Mouse (Mus musculus) forebrain, embryonic 13.5 days (tissue): Measurements from ENCODE around the gene Gpr156. TPM values are rescaled to one million over a fixed set of nuclear protein-coding genes. Genes with fewer than 3 reads are reported as not detected.
"Not testable (repeated sequence)": the region's sequence is repeated elsewhere in the genome, so short reads cannot be mapped to it uniquely, and the experiment has no call there.

Experiments
- ATAC-seq: fragments of 200-750 bp; cut with Nextera tagmentation; 2 replicates; pipeline ENCODE4 v1.8.0; 2017
- H3K27ac ChIP-seq: fragments of 300-500 bp; sonication (generic); 2 replicates; pipeline ENCODE4 v1.5.1; 2015; ENCODE audit warnings: inconsistent platforms, mild to moderate bottlenecking, moderate library complexity
- H3K27me3 ChIP-seq: fragments of 300-500 bp; sonication (generic); 2 replicates; pipeline ENCODE4 v1.6.1; 2015; ENCODE audit warnings: mild to moderate bottlenecking, inconsistent platforms
- H3K36me3 ChIP-seq: fragments of 300-500 bp; sonication (generic); 2 replicates; pipeline ENCODE4 v1.6.1; 2015; ENCODE audit warnings: mild to moderate bottlenecking, inconsistent platforms; ENCODE audit not compliant: poor library complexity, severe bottlenecking
- H3K4me1 ChIP-seq: fragments of 300-500 bp; sonication (generic); 2 replicates; pipeline ENCODE4 v1.6.1; 2015; ENCODE audit warnings: inconsistent platforms
- H3K4me2 ChIP-seq: fragments of 300-500 bp; sonication (generic); 2 replicates; pipeline ENCODE4 v1.6.1; 2015; ENCODE audit warnings: inconsistent platforms, mild to moderate bottlenecking, moderate library complexity
- H3K4me3 ChIP-seq: fragments of 300-500 bp; sonication (generic); 2 replicates; pipeline ENCODE4 v1.5.1; 2015; ENCODE audit warnings: mild to moderate bottlenecking, inconsistent platforms
- H3K9ac ChIP-seq: fragments of 300-500 bp; sonication (generic); 2 replicates; pipeline ENCODE4 v1.6.1; 2015; ENCODE audit warnings: mild to moderate bottlenecking, inconsistent platforms
- H3K9me3 ChIP-seq: fragments of 300-500 bp; sonication (generic); replicated peaks from 2 replicates; pipeline ENCODE4 v1.6.1; 2016; ENCODE audit warnings: inconsistent platforms
- WGBS: fragments of 180-500 bp; shearing (Covaris S2); methylation state at CpG from one replicate; pipeline ENCODE4 v1.1.7; 2015; 5-methylcytosine and 5-hydroxymethylcytosine counted together
- polyA plus RNA-seq: library from polyadenylated mRNA; unstranded; fragments of >200 nt; fragmentation: Nextera tagmentation; extraction: Ambion mirVana; gene quantifications from 2 replicates; pipeline ENCODE4 v1.2.1, GENCODE M21; 2015

Gene Gpr156
- polyA plus RNA-seq, 1 experiment from 2014 or later: 5.5 TPM

GRCm38 (mm10) chr16:37948365-37948764 is 32.1 kb downstream of the Gpr156 start:
- H3K36me3 ChIP-seq: 0 out of 2 replicates have a peak, but pooled peaks cover 5% of the 10 kb centered on the region
- H3K9me3 ChIP-seq: no peaks in the 10 kb centered on the region
- no peak overlapping the region for H3K9ac ChIP-seq
- H3K4me1 ChIP-seq: peaks cover 26% of the 10 kb centered on the region
- 0 out of 2 replicates have a peak, but pooled peaks have one; percentile 6 for ATAC-seq
- H3K4me2 ChIP-seq: no peak overlapping the region
- WGBS: 85% methylated on average over 4 of the region's 4 CpGs
- H3K27ac ChIP-seq: no peak overlapping the region
- no peaks in the 10 kb centered on the region for H3K27me3 ChIP-seq
- no peak overlapping the region for H3K4me3 ChIP-seq

DNA sequence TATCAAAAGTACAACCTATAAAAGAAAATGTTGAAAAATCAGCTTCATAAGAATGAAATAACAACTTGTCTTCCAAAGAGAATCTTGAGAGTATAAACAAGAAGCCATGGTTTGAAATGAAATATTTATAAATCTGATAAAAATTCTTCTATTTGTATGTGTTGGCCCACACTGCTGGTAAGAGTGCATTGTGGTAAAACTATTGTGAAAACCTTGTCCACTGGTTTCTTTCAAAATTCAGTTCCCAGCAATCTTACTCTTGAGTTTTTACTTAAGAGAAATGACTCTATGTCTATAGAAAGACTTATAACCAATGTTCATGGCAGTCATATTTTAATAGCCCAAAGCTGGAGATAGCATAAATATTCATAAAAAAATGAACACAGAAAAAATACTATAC is 34.9 kb downstream of the Gpr156 start:
- H3K4me3 ChIP-seq: no peak overlapping the region
- ATAC-seq: no peak
- no peaks in the 10 kb centered on the region for H3K27me3 ChIP-seq
- no peak overlapping the region for H3K4me2 ChIP-seq
- no peak overlapping the region for H3K9ac ChIP-seq
- H3K9me3 ChIP-seq: no peaks in the 10 kb centered on the region
- H3K36me3 ChIP-seq: 0 out of 2 replicates have a peak, but pooled peaks cover 5% of the 10 kb centered on the region
- peaks cover 7% of the 10 kb centered on the region; the same call in 1 of the 2 replicates for H3K4me1 ChIP-seq
- H3K27ac ChIP-seq: no peak overlapping the region

- WGBS: 84% methylated on average over 4 of the region's 4 CpGs
- no peak for ATAC-seq
- H3K4me3 ChIP-seq: no peak overlapping the region
- H3K36me3 ChIP-seq: 0 out of 2 replicates have a peak, but pooled peaks cover 3% of the 10 kb centered on the region
- H3K9me3 ChIP-seq: no peaks in the 10 kb centered on the region
- H3K4me2 ChIP-seq: no peak overlapping the region
- no peak overlapping the region for H3K9ac ChIP-seq
- no peak overlapping the region for H3K27ac ChIP-seq
- H3K27me3 ChIP-seq: no peaks in the 10 kb centered on the region
- H3K4me1 ChIP-seq: peaks cover 9% of the 10 kb centered on the region; the same call in 1 of the 2 replicates
Observed at GRCm38 (mm10) chr16:37953186-37953585, 36.9 kb downstream of the Gpr156 start.

- no peaks in the 10 kb centered on the region for H3K9me3 ChIP-seq
- no peak for ATAC-seq
- H3K27ac ChIP-seq: no peak overlapping the region
- H3K4me1 ChIP-seq: peaks cover 9% of the 10 kb centered on the region; the same call in 1 of the 2 replicates
- 84% methylated on average over 12 of the region's 12 CpGs for WGBS
- H3K9ac ChIP-seq: no peak overlapping the region
- no peak overlapping the region for H3K4me2 ChIP-seq
- H3K27me3 ChIP-seq: no peaks in the 10 kb centered on the region
- H3K4me3 ChIP-seq: no peak overlapping the region
- H3K36me3 ChIP-seq: no peaks in the 10 kb centered on the region
Observed at GRCm38 (mm10) chr16:37953991-37954942, 38.0 kb downstream of the Gpr156 start.

DNA sequence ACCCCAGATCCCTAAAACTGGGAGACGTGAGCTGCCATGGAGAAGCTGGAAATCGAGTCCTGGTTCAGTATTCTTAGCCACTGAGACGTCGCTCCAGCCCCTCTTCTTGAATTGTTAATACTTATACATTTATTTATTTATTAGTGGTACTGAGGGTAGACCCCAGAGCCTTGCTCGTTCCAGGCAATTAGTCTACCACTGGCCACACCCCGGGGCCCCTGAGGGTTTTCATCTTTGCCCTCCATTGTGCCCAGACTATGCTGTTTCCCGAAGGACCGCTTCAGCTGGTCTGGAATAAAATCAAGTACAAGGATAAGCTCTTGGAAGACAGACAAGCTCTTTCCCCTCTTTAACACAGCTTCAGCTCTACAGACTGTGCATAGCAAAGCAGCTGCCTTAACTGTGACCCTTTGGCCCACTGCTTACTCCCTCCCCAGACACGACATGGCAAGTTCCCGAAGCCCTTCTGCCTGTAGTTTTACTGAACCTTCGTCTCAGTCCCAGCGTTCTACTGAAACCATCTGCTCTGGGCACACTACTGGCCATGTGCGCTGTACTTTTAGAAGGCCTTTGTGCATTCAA is 39.1 kb downstream of the Gpr156 start:
- Histone ChIP-seq H3K27me3 (no peaks in the 10 kb centered on the region), H3K36me3 (no peaks in the 10 kb centered on the region), H3K27ac (0 out of 2 replicates have a peak overlapping the region, but pooled peaks have one; percentile 17), H3K4me3 (no peak overlapping the region), H3K9me3 (no peaks in the 10 kb centered on the region), H3K9ac (no peak overlapping the region), H3K4me1 (peaks cover 9% of the 10 kb centered on the region; the same call in 1 of the 2 replicates), H3K4me2 (no peak overlapping the region)
- peak; percentile 58 for ATAC-seq
- 58% methylated on average over 13 of the region's 13 CpGs for WGBS

- Histone ChIP-seq H3K27ac (no peak overlapping the region), H3K4me2 (no peak overlapping the region), H3K36me3 (no peaks in the 10 kb centered on the region), H3K4me1 (peaks cover 9% of the 10 kb centered on the region; the same call in 1 of the 2 replicates), H3K9me3 (no peaks in the 10 kb centered on the region), H3K4me3 (no peak overlapping the region), H3K9ac (no peak overlapping the region), H3K27me3 (no peaks in the 10 kb centered on the region)
- WGBS: 86% methylated on average over 14 of the region's 14 CpGs
- no peak for ATAC-seq
Observed at GRCm38 (mm10) chr16:37956076-37956676, 39.9 kb downstream of the Gpr156 start.

DNA sequence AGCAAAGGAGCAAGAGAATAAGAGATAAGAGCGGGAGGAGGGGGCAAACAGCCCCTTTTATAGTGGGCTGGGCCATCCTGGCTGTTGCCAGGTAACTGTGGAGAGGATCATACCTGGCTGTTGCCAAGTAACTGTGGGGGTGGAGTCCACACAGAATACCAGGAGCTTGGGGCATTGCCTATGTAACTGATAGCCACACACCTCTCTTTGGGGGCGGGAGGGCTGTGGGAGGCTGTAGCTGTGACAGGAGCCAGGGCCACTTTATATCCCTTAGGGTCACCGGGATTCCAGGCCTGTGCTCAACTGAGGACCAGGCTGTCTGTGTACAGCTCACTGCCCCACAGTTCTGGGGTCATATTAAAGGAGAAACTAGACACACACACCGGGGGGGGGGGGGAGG is 40.5 kb downstream of the Gpr156 start:
- no peaks in the 10 kb centered on the region for H3K36me3 ChIP-seq
- no peak overlapping the region for H3K4me2 ChIP-seq
- no peak overlapping the region for H3K27ac ChIP-seq
- H3K9ac ChIP-seq: no peak overlapping the region
- no peaks in the 10 kb centered on the region for H3K27me3 ChIP-seq
- 64% methylated on average over 4 of the region's 4 CpGs for WGBS
- H3K4me1 ChIP-seq: peaks cover 9% of the 10 kb centered on the region; the same call in 1 of the 2 replicates
- no peak overlapping the region for H3K4me3 ChIP-seq
- no peak for ATAC-seq
- H3K9me3 ChIP-seq: no peaks in the 10 kb centered on the region

DNA sequence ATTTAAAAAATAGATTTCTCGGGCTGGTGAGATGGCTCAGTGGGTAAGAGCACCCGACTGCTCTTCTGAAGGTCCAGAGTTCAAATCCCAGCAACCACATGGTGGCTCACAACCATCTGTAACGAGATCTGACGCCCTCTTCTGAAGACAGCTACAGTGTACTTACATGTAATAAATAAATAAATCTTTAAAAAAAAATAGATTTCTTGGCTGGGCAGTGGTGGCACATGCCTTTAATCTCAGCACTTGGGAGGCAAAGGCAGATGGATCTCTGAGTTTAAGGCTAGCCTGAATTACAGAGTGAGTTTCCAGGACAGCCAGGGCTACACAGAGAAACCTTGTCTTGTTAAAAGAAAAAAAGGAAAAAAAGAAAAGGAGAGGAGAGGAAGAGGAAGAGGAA is 46.4 kb downstream of the Gpr156 start:
- not testable (repeated sequence) for H3K4me2 ChIP-seq, H3K9ac ChIP-seq, H3K27me3 ChIP-seq, H3K4me3 ChIP-seq, H3K9me3 ChIP-seq, H3K27ac ChIP-seq, ATAC-seq, H3K36me3 ChIP-seq
- 84% methylated on average over 4 of the region's 4 CpGs for WGBS
- H3K4me1 ChIP-seq: peaks cover 22% of the 10 kb centered on the region

GRCm38 (mm10) chr16:37963331-37964281 is 47.3 kb downstream of the Gpr156 start:
- Histone ChIP-seq H3K9ac (peak overlapping the region; percentile 28; the same call in 1 of the 2 replicates), H3K4me1 (peaks cover 22% of the 10 kb centered on the region), H3K4me3 (no peak overlapping the region), H3K9me3 (no peaks in the 10 kb centered on the region), H3K27ac (peak overlapping the region; percentile 20), H3K36me3 (no peaks in the 10 kb centered on the region), H3K27me3 (no peaks in the 10 kb centered on the region), H3K4me2 (no peak overlapping the region)
- WGBS: 44% methylated on average over 14 of the region's 15 CpGs
- peak; percentile 66 for ATAC-seq

- Histone ChIP-seq H3K36me3 (no peaks in the 10 kb centered on the region), H3K4me3 (no peak overlapping the region), H3K27me3 (no peaks in the 10 kb centered on the region), H3K27ac (peak overlapping the region; percentile 20; the same call in 1 of the 2 replicates), H3K4me1 (peaks cover 22% of the 10 kb centered on the region), H3K9ac (no peak overlapping the region), H3K4me2 (no peak overlapping the region), H3K9me3 (no peaks in the 10 kb centered on the region)
- WGBS: 81% methylated on average over 4 of the region's 4 CpGs
- no peak for ATAC-seq
Observed at GRCm38 (mm10) chr16:37964380-37965070, 48.2 kb downstream of the Gpr156 start.

DNA sequence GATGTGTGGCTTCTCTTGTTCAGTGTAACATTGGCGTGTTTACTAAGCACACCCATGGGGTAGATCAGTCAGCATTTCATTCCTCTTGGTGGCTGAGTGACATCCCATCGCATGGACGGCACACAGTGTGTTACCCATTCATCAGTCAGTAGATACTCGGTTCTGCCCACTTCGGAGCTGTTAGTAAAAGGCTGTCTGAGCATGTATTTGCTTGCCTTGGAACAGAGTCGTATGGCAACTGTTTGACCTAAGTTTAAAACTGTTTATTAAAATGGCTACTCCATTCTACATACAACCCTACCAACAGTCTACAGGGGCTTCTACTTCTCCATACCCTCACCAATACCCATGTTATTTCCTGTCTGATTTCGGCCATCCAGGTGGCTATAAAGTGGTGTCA is 50.6 kb downstream of the Gpr156 start:
- Histone ChIP-seq H3K27me3 (no peaks in the 10 kb centered on the region), H3K4me1 (peaks cover 28% of the 10 kb centered on the region), H3K27ac (no peak overlapping the region), H3K9ac (no peak overlapping the region), H3K4me2 (no peak overlapping the region), H3K36me3 (no peaks in the 10 kb centered on the region), H3K4me3 (no peak overlapping the region), H3K9me3 (no peaks in the 10 kb centered on the region)
- WGBS: 90% methylated on average over 7 of the region's 7 CpGs
- no peak for ATAC-seq
